Mouse (Mus musculus) embryonic fibroblast, embryonic 13.5 days (primary cell): ENCODE measurements around the gene Kif15.

ENCODE experiments used
- CTCF ChIP-seq: IDR thresholded peaks from 2 replicates; pipeline ENCODE4 v1.5.1; 2011; ENCODE audit warnings: mild to moderate bottlenecking, control low read depth, low read length, moderate library complexity, borderline replicate concordance; ENCODE audit not compliant: insufficient read depth
- POLR2A ChIP-seq: IDR thresholded peaks from 2 replicates; pipeline ENCODE4 v1.6.1; 2011; ENCODE audit warnings: low read depth, mild to moderate bottlenecking, control low read depth, low read length, moderate library complexity

- no peak for TF ChIP-seq POLR2A
- no peak for TF ChIP-seq CTCF
These were observed 109.3 kb downstream of the Kif15 start for GRCm38 (mm10) chr9:123060172-123060571.
